Mouse (Mus musculus): ENCODE data around the gene Pak6. TPM values are rescaled to one million over a fixed set of nuclear protein-coding genes. Genes with fewer than 3 reads are reported as not detected.
A peak's percentile ranks its signal among the peaks of the same experiment; 100 is the strongest.
"Not testable (repeated sequence)": the region's sequence is repeated elsewhere in the genome, so short reads cannot be mapped to it uniquely, and the experiment has no call there.

Gene Pak6
- total RNA-seq (2021): 10 to 100 TPM in 1 of 2 experiments, 1 to 10 TPM in 1; 8.0 to 13.6 TPM
- long read RNA-seq, experiment 1, partial matches to known transcripts: 3 of 8 reads
- long read RNA-seq, experiment 1, other reads (novel, unspliced or antisense): 5 of 8 reads
- long read RNA-seq, experiment 2, partial matches to known transcripts: 6 of 9 reads
- long read RNA-seq, experiment 2, other reads (novel, unspliced or antisense): 2 of 9 reads

- DNase-seq: peak; percentile 57
Measured at GRCm38 (mm10) chr2:118662902-118663803, at the start of gene Pak6. Gene Pak6 (plus strand): TSS chr2:118663303.

GRCm38 (mm10) chr2:118618013-118618412, 45.1 kb upstream of the Pak6 start:
- no peak for DNase-seq

GRCm38 (mm10) chr2:118620101-118620500, 43.0 kb upstream of the Pak6 start:
- no peak for DNase-seq

- no peak for DNase-seq
Measured at GRCm38 (mm10) chr2:118620608-118621007, 42.5 kb upstream of the Pak6 start.

- no peak for DNase-seq
Measured at GRCm38 (mm10) chr2:118629276-118629675, 33.8 kb upstream of the Pak6 start.

- DNase-seq: no peak
Measured at GRCm38 (mm10) chr2:118633441-118633840, 29.7 kb upstream of the Pak6 start.

GRCm38 (mm10) chr2:118637258-118637657, 25.8 kb upstream of the Pak6 start:
- no peak for DNase-seq

- DNase-seq: peak; percentile 85
Measured at GRCm38 (mm10) chr2:118637888-118638526, 25.1 kb upstream of the Pak6 start.

GRCm38 (mm10) chr2:118638686-118639085, 24.4 kb upstream of the Pak6 start:
- no peak for DNase-seq

GRCm38 (mm10) chr2:118641147-118641546, 22.0 kb upstream of the Pak6 start:
- DNase-seq: no peak

GRCm38 (mm10) chr2:118642431-118642830, 20.7 kb upstream of the Pak6 start:
- no peak for DNase-seq

- DNase-seq: no peak
Measured at GRCm38 (mm10) chr2:118642942-118643341, 20.2 kb upstream of the Pak6 start.

- no peak for DNase-seq
Measured at GRCm38 (mm10) chr2:118646665-118647064, 16.4 kb upstream of the Pak6 start.

GRCm38 (mm10) chr2:118650697-118651096, 12.4 kb upstream of the Pak6 start:
- DNase-seq: not testable (repeated sequence)

GRCm38 (mm10) chr2:118656688-118657281, 6.3 kb upstream of the Pak6 start:
- DNase-seq: no peak

GRCm38 (mm10) chr2:118658457-118658856, 4.6 kb upstream of the Pak6 start:
- no peak for DNase-seq

- peak; percentile 53 for DNase-seq
Measured at GRCm38 (mm10) chr2:118659077-118659476, 4.0 kb upstream of the Pak6 start.

GRCm38 (mm10) chr2:118659493-118659892, 3.6 kb upstream of the Pak6 start:
- DNase-seq: no peak

GRCm38 (mm10) chr2:118659998-118660452, 3.1 kb upstream of the Pak6 start:
- peak; percentile 64 for DNase-seq

- no peak for DNase-seq
Measured at GRCm38 (mm10) chr2:118661891-118662290, 1.2 kb upstream of the Pak6 start.

GRCm38 (mm10) chr2:118663804-118664766, 982 bp downstream of the Pak6 start:
- DNase-seq: peak; percentile 65
